8 mouse cellular contexts compared by ENCODE assay signal in the genomic region with DNA sequence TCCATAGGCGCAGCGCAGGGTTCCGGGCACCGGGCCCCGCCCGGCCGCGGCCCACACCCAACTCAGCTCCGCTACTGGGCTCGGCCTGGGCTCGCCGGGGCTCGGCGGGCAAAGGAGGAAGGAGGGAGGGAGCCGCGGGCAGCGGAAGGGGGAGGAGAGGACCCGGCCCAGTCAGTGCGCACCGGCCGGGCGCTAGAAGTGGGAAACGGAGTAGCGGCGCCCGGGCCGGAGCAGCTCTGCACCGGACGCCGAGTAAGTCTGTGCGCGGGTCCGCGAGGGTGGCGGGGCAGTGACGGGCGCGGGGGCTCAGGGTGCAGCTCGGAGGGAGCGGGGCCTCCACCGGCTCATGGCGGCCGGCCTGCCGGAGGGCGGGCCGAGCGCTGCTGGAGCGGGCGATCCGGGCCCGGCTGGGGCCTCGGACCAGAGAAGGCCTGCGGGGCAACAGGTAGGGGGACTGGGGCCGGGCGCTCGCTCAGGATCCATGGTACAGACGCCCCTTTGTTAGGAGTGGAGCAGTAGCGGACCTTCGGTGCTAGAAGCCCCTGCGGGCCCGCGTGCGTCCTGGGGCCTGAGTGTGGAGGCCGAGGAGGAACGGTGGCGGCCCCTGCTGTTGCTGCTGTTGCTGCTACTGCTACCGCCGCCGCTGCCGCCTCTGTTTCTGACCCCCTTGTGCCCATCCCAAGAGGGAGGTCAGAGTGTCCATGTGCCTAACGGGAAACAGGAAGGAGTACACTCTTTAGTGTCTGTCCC. TPM values are rescaled to one million over a fixed set of nuclear protein-coding genes. Genes with fewer than 3 reads are reported as not detected.
DNase-seq lines count a peak whose midpoint lies in the region; ATAC-seq and TF ChIP-seq lines count a peak whose summit lies in the region.

No protein-coding gene starts in this region.

- under 1% methylated on average over 69 of the region's 71 CpGs for WGBS in forebrain, embryonic 16.5 days

- 0 out of 2 replicates have a peak, but pooled peaks have one; percentile 18 for ATAC-seq in G1E (ENCODE audit: extremely low read depth, insufficient number of reproducible peaks, low FRiP score, poor library complexity, severe bottlenecking)
- peak; percentile 93 for ATAC-seq in forebrain, embryonic 16.5 days

- H3K4me2 ChIP-seq in forebrain, embryonic 16.5 days (ENCODE audit: low read length): peak overlapping the region; percentile 81

- H3K27me3 ChIP-seq in G1E (ENCODE audit: insufficient read depth, low read length): no peaks in the 10 kb centered on the region
- H3K27me3 ChIP-seq in forebrain, embryonic 16.5 days (replicated peaks; ENCODE audit: control insufficient read depth, insufficient read depth, low read length): no peaks in the 10 kb centered on the region

- H3K27ac ChIP-seq in forebrain, embryonic 16.5 days (ENCODE audit: low read length): peak overlapping the region; percentile 91

- peak overlapping the region; percentile 79 for H3K4me3 ChIP-seq in G1E (ENCODE audit: low read depth, low read length)
- peak overlapping the region; percentile 94 for H3K4me3 ChIP-seq in forebrain, embryonic 16.5 days (replicated peaks; ENCODE audit: low read length)

- no peaks in the 10 kb centered on the region for H3K9me3 ChIP-seq in G1E (replicated peaks)
- H3K9me3 ChIP-seq in forebrain, embryonic 16.5 days (ENCODE audit: control insufficient read depth, low read length): no peaks in the 10 kb centered on the region

- no peak for TF ChIP-seq CTCF in G1E (IDR thresholded peaks at IDR 0.05; ENCODE audit: low read depth, low read length)

- peak overlapping the region; percentile 100 for H3K9ac ChIP-seq in forebrain, embryonic 16.5 days (replicated peaks; ENCODE audit: low read depth, low read length)

- DNase-seq in G1E (ENCODE audit: low spot score): peak; percentile 95
- DNase-seq in c-Kit-positive CD71-positive TER-119-negative erythroid progenitor cells, embryonic 14.5 days (ENCODE audit: low read depth): peak; percentile 75
- DNase-seq in heart, postnatal 4 days: peak; percentile 94
- DNase-seq in layer of hippocampus, postnatal 10 days (ENCODE audit: low spot score in 2 of 2): peak; percentile 80 to 85
- DNase-seq in lung, postnatal 25 days (ENCODE audit: low spot score): peak; percentile 93
- peak; percentile 56 for DNase-seq in retina, adult 2 months (ENCODE audit: low read depth, low spot score)
- peak; percentile 94 for DNase-seq in thymus, postnatal 25 days

- H3K36me3 ChIP-seq in G1E (replicated peaks): peaks cover 41% of the 10 kb centered on the region
- H3K36me3 ChIP-seq in forebrain, embryonic 16.5 days (ENCODE audit: control insufficient read depth, insufficient read depth): no peaks in the 10 kb centered on the region

- H3K4me1 ChIP-seq in G1E (ENCODE audit: insufficient read depth, low read depth, low read length): peaks cover 75% of the 10 kb centered on the region
- H3K4me1 ChIP-seq in forebrain, embryonic 16.5 days (replicated peaks; ENCODE audit: control insufficient read depth, insufficient read depth, low read length): peaks cover 34% of the 10 kb centered on the region

RNA-seq across cellular contexts. Expression of gene Cers2, which starts 0.7 kb away (rescaled TPM):
- total RNA-seq in G1E (2014; fragmentation: Nextera tagmentation) (284 and 285 TPM in 2 replicates), G1E (2017) (197 and 249 TPM in 2 replicates)
- polyA plus RNA-seq in G1E (2012): 459 and 654 TPM in 2 replicates
- polyA plus RNA-seq in forebrain, embryonic 16.5 days (2015; fragmentation: Nextera tagmentation; extraction: Ambion mirVana): 104 and 108 TPM in 2 replicates
- total RNA-seq in heart, postnatal 4 days (2021): 10 to 100 TPM; 67.2 to 69.6 TPM
- total RNA-seq in layer of hippocampus, postnatal 10 days (2021): 10 to 100 TPM; 45.4 to 46.6 TPM

RNA-seq across cellular contexts. Expression of gene Anxa9, which starts 8.3 kb away (rescaled TPM):
- total RNA-seq in G1E (2014; fragmentation: Nextera tagmentation) (15.2 and 29.8 TPM in 2 replicates), G1E (2017) (9.4 and 10.3 TPM in 2 replicates)
- polyA plus RNA-seq in G1E (2012): 1.1 and 1.4 TPM in 2 replicates
- 0.51 and 0.86 TPM in 2 replicates for polyA plus RNA-seq in forebrain, embryonic 16.5 days (2015; fragmentation: Nextera tagmentation; extraction: Ambion mirVana)
- under 1 TPM; 0.14 to 0.24 TPM for total RNA-seq in heart, postnatal 4 days (2021)
- total RNA-seq in layer of hippocampus, postnatal 10 days (2021): under 1 TPM; 0.65 to 0.75 TPM

RNA-seq across cellular contexts. Expression of gene Prune1, which starts 33.4 kb away (rescaled TPM):
- total RNA-seq in G1E (2014; fragmentation: Nextera tagmentation) (32.3 and 33.5 TPM in 2 replicates), G1E (2017) (14.7 and 15.1 TPM in 2 replicates)
- polyA plus RNA-seq in G1E (2012): 3.8 and 4.8 TPM in 2 replicates
- polyA plus RNA-seq in forebrain, embryonic 16.5 days (2015; fragmentation: Nextera tagmentation; extraction: Ambion mirVana): 45.8 and 55.6 TPM in 2 replicates
- 10 to 100 TPM; 33.2 to 36.3 TPM for total RNA-seq in heart, postnatal 4 days (2021)
- total RNA-seq in layer of hippocampus, postnatal 10 days (2021): 10 to 100 TPM; 34.9 to 36.3 TPM

RNA-seq across cellular contexts. Expression of gene Mindy1, which starts 34.1 kb away (rescaled TPM):
- total RNA-seq in G1E (2014; fragmentation: Nextera tagmentation): 49.1 and 49.7 TPM in 2 replicates
- total RNA-seq in G1E (2017): 31.4 and 36.0 TPM in 2 replicates
- 77.5 and 97.0 TPM in 2 replicates for polyA plus RNA-seq in G1E (2012)
- 43.6 and 44.3 TPM in 2 replicates for polyA plus RNA-seq in forebrain, embryonic 16.5 days (2015; fragmentation: Nextera tagmentation; extraction: Ambion mirVana)
- 10 to 100 TPM; 23.1 to 28.0 TPM for total RNA-seq in heart, postnatal 4 days (2021)
- total RNA-seq in layer of hippocampus, postnatal 10 days (2021): 10 to 100 TPM; 26.5 to 27.6 TPM

RNA-seq across cellular contexts. Expression of gene Setdb1, which starts 41.7 kb away (rescaled TPM):
- total RNA-seq in G1E (2014; fragmentation: Nextera tagmentation): 157 and 159 TPM in 2 replicates
- 120 and 128 TPM in 2 replicates for total RNA-seq in G1E (2017)
- 66.1 and 72.8 TPM in 2 replicates for polyA plus RNA-seq in G1E (2012)
- polyA plus RNA-seq in forebrain, embryonic 16.5 days (2015; fragmentation: Nextera tagmentation; extraction: Ambion mirVana): 52.6 and 53.9 TPM in 2 replicates
- 10 to 100 TPM; 18.3 to 19.2 TPM for total RNA-seq in heart, postnatal 4 days (2021)
- 10 to 100 TPM; 46.0 to 47.1 TPM for total RNA-seq in layer of hippocampus, postnatal 10 days (2021)

Comparison
In these comparisons a context has a peak if more than half of its experiments do, and no peak if none do; other contexts are left out.
1. Peak in every context shown above with its lines: DNase-seq, ATAC-seq, H3K4me3 ChIP-seq and H3K27ac ChIP-seq.
2. RNA of gene Anxa9, which starts 8.3 kb away (total RNA-seq): 9.4 to 29.8 TPM in G1E; 0.65 to 0.75 TPM in layer of hippocampus, postnatal 10 days and 0.14 to 0.24 TPM in heart, postnatal 4 days; every median in the first group is over 4 times any median in the second.